Mouse (Mus musculus) retina, adult 2 months (tissue): ENCODE measurements around the gene Ifitm1.

Experiments
- DNase-seq: peaks from one replicate; pipeline ENCODE4 v3.0.0-alpha.2; 2012; ENCODE audit warnings: low read depth, low spot score

Gene Ifitm1

DNA sequence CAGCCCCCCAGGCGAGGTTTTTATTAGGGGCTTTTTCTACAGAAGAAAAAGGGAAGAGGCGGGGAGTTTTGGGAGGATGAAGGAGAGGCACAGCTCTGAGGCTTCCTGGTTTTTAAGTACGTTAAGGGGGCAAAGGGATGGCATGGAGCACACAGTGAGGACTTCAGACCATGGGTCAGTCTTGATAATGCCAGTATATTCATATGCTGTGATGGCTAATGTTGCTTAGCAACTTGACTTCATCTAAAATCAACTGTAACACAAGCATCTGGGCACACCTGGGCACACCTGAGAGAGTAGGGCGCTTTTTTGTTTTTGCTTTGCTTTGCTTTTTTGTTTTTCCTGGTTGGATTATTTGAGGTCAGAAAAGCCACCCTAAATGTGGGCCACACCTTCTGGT is at the start of gene Ifitm1:
TSS of gene Ifitm1 (plus strand) at position 301 of the 400 bp plus-strand sequence.
- no peak for DNase-seq

GRCm38 (mm10) chr7:140919911-140920310 is 47.1 kb upstream of the Ifitm1 start:
- DNase-seq: no peak

DNA sequence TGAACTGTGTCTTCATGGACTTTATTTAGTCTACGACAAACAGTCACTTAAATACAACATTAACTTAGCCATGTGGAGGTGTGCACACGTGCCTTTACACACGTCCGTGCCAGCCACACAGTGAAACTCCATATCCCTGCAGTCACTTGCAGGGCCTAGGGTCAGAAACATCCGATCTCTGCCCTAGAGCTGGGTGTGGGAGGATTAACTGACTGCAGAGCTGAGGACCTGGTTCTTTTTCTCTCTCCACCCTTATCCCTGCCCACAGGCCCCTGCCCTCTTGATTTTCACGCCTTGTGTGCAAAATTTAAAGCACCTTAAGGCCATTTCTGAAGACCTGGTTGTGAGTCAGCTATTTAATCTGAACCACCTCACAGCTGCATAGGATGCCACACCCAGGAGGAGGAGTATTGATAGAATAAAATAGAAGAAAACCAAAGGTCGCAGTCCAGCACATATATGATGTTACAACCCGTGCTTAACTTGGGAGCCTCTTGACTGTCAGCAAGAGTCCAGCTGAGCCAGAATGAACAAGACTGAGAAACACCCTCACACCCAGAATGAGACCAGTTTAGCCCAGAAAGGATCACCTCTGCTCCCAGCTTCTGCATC is 46.5 kb upstream of the Ifitm1 start, which contains the start of gene Nlrp6:
TSS of gene Nlrp6 (plus strand) at position 485 of the 612 bp plus-strand sequence.
- DNase-seq: no peak

GRCm38 (mm10) chr7:140921225-140921975 is 45.6 kb upstream of the Ifitm1 start:
- no peak for DNase-seq

DNA sequence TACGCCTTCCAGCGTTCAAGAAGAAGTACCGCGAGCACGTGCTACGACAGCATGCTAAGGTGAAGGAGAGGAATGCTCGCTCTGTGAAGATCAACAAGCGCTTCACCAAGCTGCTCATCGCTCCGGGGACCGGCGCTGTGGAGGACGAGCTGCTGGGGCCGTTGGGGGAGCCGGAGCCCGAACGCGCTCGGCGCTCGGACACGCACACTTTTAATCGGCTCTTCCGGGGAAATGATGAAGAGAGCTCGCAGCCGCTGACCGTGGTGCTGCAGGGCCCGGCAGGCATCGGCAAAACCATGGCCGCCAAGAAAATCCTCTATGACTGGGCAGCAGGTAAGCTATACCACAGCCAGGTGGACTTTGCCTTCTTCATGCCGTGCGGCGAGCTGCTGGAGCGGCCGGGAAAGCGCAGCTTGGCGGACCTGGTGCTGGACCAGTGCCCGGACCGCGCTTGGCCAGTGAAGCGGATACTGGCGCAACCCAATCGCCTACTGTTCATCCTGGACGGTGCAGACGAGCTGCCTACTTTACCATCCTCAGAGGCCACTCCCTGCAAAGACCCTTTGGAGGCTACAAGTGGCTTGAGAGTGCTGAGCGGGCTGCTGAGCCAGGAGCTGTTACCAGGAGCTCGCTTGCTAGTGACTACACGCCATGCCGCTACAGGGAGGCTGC is 44.5 kb upstream of the Ifitm1 start:
- no peak for DNase-seq

GRCm38 (mm10) chr7:140923070-140923775 is 43.8 kb upstream of the Ifitm1 start:
- DNase-seq: no peak

DNA sequence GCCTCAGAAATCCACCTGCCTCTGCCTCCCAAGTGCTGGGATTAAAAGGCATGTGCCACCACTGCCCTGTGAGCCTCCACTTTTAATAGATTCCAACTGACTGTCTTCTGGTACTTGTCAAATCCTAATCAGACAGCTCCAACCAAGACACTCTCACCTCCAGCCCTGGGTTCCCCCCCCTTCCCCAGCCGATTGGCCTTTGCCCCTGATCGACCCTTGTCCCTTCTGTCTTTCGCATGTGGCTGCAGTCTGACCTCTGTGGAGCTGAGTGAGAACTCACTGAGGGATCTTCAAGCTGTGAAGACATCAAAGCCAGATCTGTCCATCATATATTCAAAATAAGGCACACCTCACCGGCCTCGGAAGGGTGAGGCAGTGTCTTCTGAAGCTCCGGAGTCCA is 39.8 kb upstream of the Ifitm1 start:
- DNase-seq: no peak

GRCm38 (mm10) chr7:140938436-140938835 is 28.6 kb upstream of the Ifitm1 start:
- no peak for DNase-seq

DNA sequence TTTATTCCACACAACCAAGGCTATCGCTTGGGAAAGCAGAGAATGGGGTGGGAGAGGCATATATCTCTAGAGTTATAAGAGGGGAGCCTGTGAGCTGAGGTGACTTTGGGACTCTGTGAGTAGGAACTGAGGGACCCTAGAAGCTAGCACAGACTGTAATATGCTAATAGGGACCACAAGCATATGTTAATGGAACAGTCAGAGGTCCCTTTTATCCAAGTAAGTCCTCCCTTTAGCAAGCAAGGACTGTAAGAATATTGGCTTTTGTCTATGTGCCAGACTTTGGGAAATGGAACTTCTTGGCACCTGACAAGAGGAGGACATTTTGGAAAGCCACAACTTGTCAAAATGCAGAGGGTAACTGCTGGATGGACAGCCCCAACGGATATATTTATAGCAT is 28.1 kb upstream of the Ifitm1 start:
- DNase-seq: no peak

- no peak for DNase-seq
Observed at GRCm38 (mm10) chr7:140939669-140940171, 27.3 kb upstream of the Ifitm1 start.

GRCm38 (mm10) chr7:140941222-140942051 is 25.6 kb upstream of the Ifitm1 start, which contains the start of gene Pgghg:
Gene Pgghg (plus strand): TSS chr7:140941391.
- DNase-seq: no peak

DNA sequence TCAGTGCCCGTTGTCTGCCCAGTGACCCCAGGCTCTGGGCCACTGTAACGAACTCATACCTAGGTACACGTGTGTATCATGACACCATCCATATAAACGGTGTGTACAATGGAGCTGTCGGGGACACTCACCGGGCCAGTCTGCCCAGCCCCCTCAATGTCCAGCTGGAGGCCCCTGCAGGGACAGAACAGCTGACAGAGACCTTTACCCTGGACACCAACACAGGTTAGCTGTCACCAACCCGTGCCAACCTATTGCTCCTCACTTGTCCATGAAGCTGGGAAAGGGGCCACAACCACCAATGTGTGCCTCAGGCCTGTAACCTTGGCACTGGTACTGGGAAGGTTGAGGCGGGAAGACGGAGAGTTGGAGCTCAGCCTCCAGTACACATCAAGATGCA is 24.7 kb upstream of the Ifitm1 start:
- DNase-seq: no peak

GRCm38 (mm10) chr7:140942811-140943210 is 24.2 kb upstream of the Ifitm1 start:
- DNase-seq: no peak

GRCm38 (mm10) chr7:140943356-140943755 is 23.7 kb upstream of the Ifitm1 start:
- DNase-seq: no peak

DNA sequence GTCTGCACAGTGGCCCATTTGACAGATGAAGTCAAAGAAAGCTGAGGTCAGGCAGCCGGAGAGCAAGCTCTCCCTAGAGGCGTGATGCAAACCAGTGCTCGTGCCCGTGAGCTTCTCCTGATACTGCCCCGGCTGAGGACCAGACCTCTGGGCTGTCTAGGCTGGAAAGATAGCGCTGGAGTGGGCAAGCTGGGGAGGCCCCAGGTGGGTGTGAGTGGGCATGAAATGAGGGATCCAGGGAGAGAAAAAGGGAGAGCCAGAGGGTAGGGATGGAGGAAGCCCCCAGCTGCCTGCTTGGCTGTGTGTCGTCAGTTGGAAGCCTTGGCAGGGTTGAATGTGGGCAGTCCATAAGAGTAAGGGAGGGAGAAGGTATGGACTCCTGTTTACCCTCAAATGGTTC is 22.8 kb upstream of the Ifitm1 start:
- DNase-seq: no peak

- no peak for DNase-seq
Observed at GRCm38 (mm10) chr7:140945247-140945646, 21.8 kb upstream of the Ifitm1 start.

- DNase-seq: no peak
Observed at GRCm38 (mm10) chr7:140946311-140946710, 20.7 kb upstream of the Ifitm1 start.

- DNase-seq: no peak
Observed at GRCm38 (mm10) chr7:140946980-140947379, 20.0 kb upstream of the Ifitm1 start.

DNA sequence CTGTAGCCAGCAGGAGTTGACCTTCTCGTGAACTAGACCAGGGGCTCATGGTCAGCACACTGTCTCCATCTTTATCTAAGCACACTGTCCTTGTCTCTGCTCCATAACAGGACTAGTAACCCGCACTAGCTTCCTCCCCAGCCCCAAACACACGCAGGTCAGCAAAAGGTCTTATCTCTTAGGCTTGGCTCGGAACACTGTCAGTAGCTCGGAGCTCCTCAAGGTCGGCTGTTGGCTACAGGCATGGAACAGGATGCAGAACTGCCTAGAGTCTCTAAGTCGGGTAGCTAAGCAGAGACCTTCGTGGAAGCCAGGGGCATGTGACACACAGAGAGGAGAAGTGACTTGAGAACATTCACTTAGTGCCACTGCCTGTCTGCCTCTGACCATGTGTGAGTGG is 18.9 kb upstream of the Ifitm1 start:
- no peak for DNase-seq

GRCm38 (mm10) chr7:140949255-140949654 is 17.8 kb upstream of the Ifitm1 start:
- no peak for DNase-seq
